Mouse (Mus musculus) MEL (cell line): ENCODE measurements around the gene Naa38.

ENCODE experiments used
- BHLHE40 ChIP-seq: IDR thresholded peaks from 2 replicates; pipeline ENCODE4 v1.6.1; 2012; ENCODE audit warnings: low read depth, mild to moderate bottlenecking, inconsistent platforms, low read length, improper control_type of control experiment, borderline replicate concordance
- CHD1 ChIP-seq: IDR thresholded peaks from 2 replicates; pipeline ENCODE4 v1.6.1; 2012; ENCODE audit warnings: low read depth, mild to moderate bottlenecking, inconsistent platforms, low read length, improper control_type of control experiment
- CTCF ChIP-seq, 3 experiments: IDR thresholded peaks in 2 of 3; conservative IDR thresholded peaks in 1 of 3; 2 replicates each; pipeline ENCODE4 v1.5.1; 2011 to 2012; ENCODE audit warnings: low read length in 3 of 3, low read depth in 2 of 3, mild to moderate bottlenecking in 2 of 3, improper control_type of control experiment in 1 of 3, inconsistent platforms in 1 of 3, mixed read lengths in 1 of 3, moderate library complexity in 1 of 3; ENCODE audit not compliant: control insufficient read depth in 1 of 3, insufficient read depth in 1 of 3, poor library complexity in 1 of 3, severe bottlenecking in 1 of 3
- EP300 ChIP-seq, 2 experiments: IDR thresholded peaks; 2 replicates each; pipeline ENCODE4 v1.6.1; 2011; ENCODE audit warnings: improper control_type of control experiment in 2 of 2, low read length in 2 of 2, low read depth in 1 of 2, mild to moderate bottlenecking in 1 of 2
- ETS1 ChIP-seq: IDR thresholded peaks from 2 replicates; pipeline ENCODE4 v1.6.1; 2012; ENCODE audit warnings: low read depth, mild to moderate bottlenecking, inconsistent platforms, low read length, improper control_type of control experiment, moderate library complexity
- MYC ChIP-seq: IDR thresholded peaks from 2 replicates; pipeline ENCODE4 v1.6.1; 2011; ENCODE audit warnings: low read depth, mild to moderate bottlenecking, low read length, improper control_type of control experiment, moderate library complexity
- POLR2A ChIP-seq, 2 experiments: IDR thresholded peaks; 2 replicates each; pipeline ENCODE4 v1.6.1; 2011 to 2012; ENCODE audit warnings: low read length in 2 of 2, mild to moderate bottlenecking in 2 of 2, control low read depth in 1 of 2, improper control_type of control experiment in 1 of 2, low read depth in 1 of 2, moderate library complexity in 1 of 2; ENCODE audit not compliant: control insufficient read depth in 1 of 2, insufficient read depth in 1 of 2, poor library complexity in 1 of 2
- TBP ChIP-seq: IDR thresholded peaks from 2 replicates; pipeline ENCODE4 v1.8.0; 2011; ENCODE audit warnings: low read depth, low read length, improper control_type of control experiment
- USF1 ChIP-seq: IDR thresholded peaks from 2 replicates; pipeline ENCODE4 v1.6.1; 2014; ENCODE audit warnings: low read depth, mild to moderate bottlenecking, inconsistent platforms, low read length, improper control_type of control experiment, moderate library complexity
- USF2 ChIP-seq, 2 experiments: IDR thresholded peaks; 2 replicates each; pipeline ENCODE4 v1.6.1; 2011 to 2012; ENCODE audit warnings: improper control_type of control experiment in 2 of 2, low read length in 2 of 2, borderline replicate concordance in 1 of 2, inconsistent platforms in 1 of 2, low read depth in 1 of 2, mild to moderate bottlenecking in 1 of 2; ENCODE audit not compliant: insufficient read depth in 1 of 2
- ZMIZ1 ChIP-seq: IDR thresholded peaks from 2 replicates; pipeline ENCODE4 v1.6.1; 2012; ENCODE audit warnings: low read depth, mild to moderate bottlenecking, inconsistent platforms, low read length, improper control_type of control experiment, moderate library complexity
- ZNF384 ChIP-seq: IDR thresholded peaks from 2 replicates; pipeline ENCODE4 v1.6.1; 2012; ENCODE audit warnings: low read depth, mild to moderate bottlenecking, inconsistent platforms, low read length, improper control_type of control experiment

- TF ChIP-seq CTCF (IDR thresholded peaks at IDR 0.05 in 2 of 3, conservative IDR thresholded peaks at IDR 0.05 in 1 of 3; ENCODE audit: control insufficient read depth in 1 of 3, insufficient read depth in 1 of 3, low read depth in 2 of 3, low read length in 3 of 3, poor library complexity in 1 of 3, severe bottlenecking in 1 of 3): no peak
- no peak for TF ChIP-seq MYC
- TF ChIP-seq BHLHE40: no peak
- TF ChIP-seq USF1: no peak
- TF ChIP-seq CHD1: no peak
- TF ChIP-seq EP300 (IDR thresholded peaks at IDR 0.05; ENCODE audit: low read depth in 1 of 2, low read length in 2 of 2): no peak
- TF ChIP-seq TBP: no peak
- TF ChIP-seq ZMIZ1: no peak
- TF ChIP-seq POLR2A (IDR thresholded peaks at IDR 0.05; ENCODE audit: control insufficient read depth in 1 of 2, insufficient read depth in 1 of 2, low read depth in 1 of 2, low read length in 2 of 2, poor library complexity in 1 of 2): no peak
- no peak for TF ChIP-seq ZNF384
- TF ChIP-seq USF2 (IDR thresholded peaks at IDR 0.05; ENCODE audit: borderline replicate concordance in 1 of 2, insufficient read depth in 1 of 2, low read depth in 1 of 2, low read length in 2 of 2): no peak
- no peak for TF ChIP-seq ETS1
Measured at GRCm38 (mm10) chr11:69357690-69358089, 37.6 kb upstream of the Naa38 start.
